Mouse (Mus musculus) subcutaneous adipose tissue, adult 2 months (tissue): ENCODE measurements around the gene Exd2. TPM values are rescaled to one million over a fixed set of nuclear protein-coding genes. Genes with fewer than 3 reads are reported as not detected.

Experiments
- polyA plus RNA-seq: library from polyadenylated mRNA; depleted of rRNA; stranded (reverse); fragments of >200 nt; gene quantifications from 2 replicates; pipeline ENCODE4 v1.2.3, GENCODE M21; 2012; ENCODE audit warnings: low replicate concordance; rRNA removed

The Exd2 gene
- polyA plus RNA-seq, result 12.4 and 21.0 TPM in 2 replicates

DNA sequence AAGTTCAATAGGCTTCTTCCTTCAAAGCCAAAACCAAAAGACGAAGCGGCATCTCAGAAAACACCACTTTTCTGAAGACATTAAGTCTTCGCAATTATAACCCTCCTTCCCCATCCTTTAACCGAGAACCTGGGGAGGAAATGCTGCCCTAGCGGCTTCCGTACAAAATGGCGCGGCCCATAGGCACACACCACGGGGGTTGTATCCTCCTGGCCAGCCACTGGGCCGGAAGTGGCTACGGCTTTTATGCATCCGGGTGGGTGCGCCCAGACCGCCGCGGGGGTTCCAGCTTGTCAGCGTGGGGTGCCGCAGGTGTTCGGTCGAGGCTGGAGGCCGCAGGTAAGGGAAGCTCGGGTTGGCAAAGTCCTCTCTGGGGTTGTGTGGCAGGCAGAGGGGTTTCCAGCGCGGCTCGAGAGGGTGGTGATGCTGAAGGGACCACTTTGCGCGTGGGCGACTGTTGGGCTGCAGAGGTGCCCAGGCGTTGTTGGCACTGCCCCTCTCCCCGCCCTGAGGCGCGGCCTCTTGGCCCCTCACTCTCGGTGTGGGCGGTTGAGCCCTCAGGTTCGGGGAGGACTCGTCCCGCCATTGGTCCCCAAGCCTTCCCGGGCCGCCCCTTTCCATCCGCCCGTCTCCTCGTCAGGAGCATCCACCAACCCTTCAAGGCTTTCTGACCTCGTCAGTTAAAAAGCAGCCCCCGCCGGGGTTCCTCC, at the start of gene Exd2:
TSS of gene Exd2 (plus strand) at position 154 of the 710 bp plus-strand sequence.

DNA sequence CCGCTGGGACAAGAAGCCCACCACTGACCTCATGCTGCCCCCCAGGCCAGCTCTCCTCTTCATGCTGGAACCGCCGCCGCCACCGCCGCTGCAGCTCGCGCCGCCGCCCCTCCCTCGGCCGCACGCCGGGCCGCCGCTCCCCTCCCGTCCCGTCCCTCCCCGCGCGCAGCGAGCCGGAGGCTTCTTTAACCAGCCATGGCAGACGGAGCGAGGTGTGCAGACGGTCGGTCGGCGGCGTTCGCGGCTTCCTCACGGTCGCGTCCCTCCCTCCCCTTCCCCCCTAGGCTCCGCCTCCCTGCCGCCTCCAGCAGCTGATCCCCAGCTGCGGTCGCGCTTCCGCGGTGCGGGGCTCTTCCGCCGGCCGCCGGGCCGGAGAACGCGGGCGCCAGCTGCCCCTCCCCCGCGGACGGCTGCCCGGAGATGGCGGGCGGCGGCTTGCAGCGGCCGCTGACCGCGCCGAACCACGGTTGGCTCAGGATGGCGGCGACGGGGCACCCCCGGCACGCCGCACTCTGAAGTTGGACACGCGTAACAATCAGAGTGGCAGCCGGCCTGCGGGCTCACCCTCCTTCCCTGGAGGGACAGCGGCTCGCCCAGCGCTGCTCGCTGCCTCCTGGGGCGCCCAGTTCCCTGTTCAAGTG, 26.4 kb upstream of the Exd2 start, which contains the start of gene Dcaf5:
TSS of gene Dcaf5 (minus strand) at position 266 of the 641 bp plus-strand sequence.

DNA sequence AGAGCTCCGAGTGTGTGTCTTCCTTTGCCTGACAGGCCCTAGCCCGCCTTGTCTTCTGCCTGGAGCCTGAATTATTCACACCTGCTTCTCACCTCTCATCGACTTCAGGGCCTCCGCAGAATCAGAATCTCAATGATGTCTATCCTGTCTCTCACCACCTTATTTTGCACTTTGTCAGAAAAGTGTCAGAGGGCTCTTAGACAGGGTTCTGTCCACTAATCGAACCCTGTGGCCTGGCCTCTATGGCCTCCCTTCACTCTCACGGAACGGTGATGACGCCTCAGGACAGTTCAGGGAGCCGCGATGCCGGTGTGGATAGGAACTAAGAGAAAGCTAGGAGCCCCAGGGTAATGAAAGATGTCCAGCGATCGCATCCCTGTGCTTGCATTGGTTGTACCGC, 55.1 kb downstream of the Exd2 start, which contains the start of gene Galnt16:
TSS of gene Galnt16 (plus strand) at position 301 of the 400 bp plus-strand sequence.

Other genes starting within 250 kb of the Exd2 start
- 61.6 and 213 TPM in 2 replicates for gene Actn1, start 202.7 kb upstream of the Exd2 start, polyA plus RNA-seq
- gene Dcaf5, start 26.5 kb upstream of the Exd2 start, polyA plus RNA-seq, result 25.4 and 31.1 TPM in 2 replicates
- 7.5 and 21.0 TPM in 2 replicates for gene Galnt16, start 55.2 kb downstream of the Exd2 start, polyA plus RNA-seq
- gene Slc39a9, start 180.8 kb downstream of the Exd2 start, polyA plus RNA-seq, result 39.4 and 55.5 TPM in 2 replicates
- 25.7 and 41.2 TPM in 2 replicates for gene Erh, start 181.2 kb downstream of the Exd2 start, polyA plus RNA-seq
- 0.03 and 1.6 TPM in 2 replicates for gene Plekhd1, start 229.5 kb downstream of the Exd2 start, polyA plus RNA-seq